Mouse (Mus musculus) c-Kit-positive CD71-positive TER-119-negative erythroid progenitor cells, embryonic 14.5 days (primary cell): ENCODE data around the gene Pepd.

Experiments used
- DNase-seq: peaks from one replicate; pipeline ENCODE4 v3.0.0-alpha.2; 2013; ENCODE audit warnings: low read depth

Pepd gene

GRCm38 (mm10) chr7:35027801-35028420 is 115.7 kb downstream of the Pepd start:
- DNase-seq: no peak

GRCm38 (mm10) chr7:35028559-35028958 is 116.4 kb downstream of the Pepd start:
- no peak for DNase-seq

- no peak for DNase-seq
Observed at GRCm38 (mm10) chr7:35029228-35029627, 117.0 kb downstream of the Pepd start.

GRCm38 (mm10) chr7:35029648-35030047 is 117.5 kb downstream of the Pepd start:
- DNase-seq: no peak

- DNase-seq: no peak
Observed at GRCm38 (mm10) chr7:35030567-35030966, 118.4 kb downstream of the Pepd start.

- no peak for DNase-seq
Observed at GRCm38 (mm10) chr7:35035141-35035553, 123.0 kb downstream of the Pepd start.

GRCm38 (mm10) chr7:35035565-35035964 is 123.4 kb downstream of the Pepd start:
- DNase-seq: no peak

GRCm38 (mm10) chr7:35036266-35036731 is 124.1 kb downstream of the Pepd start:
- DNase-seq: no peak

GRCm38 (mm10) chr7:35037408-35037807 is 125.2 kb downstream of the Pepd start:
- DNase-seq: no peak

- no peak for DNase-seq
Observed at GRCm38 (mm10) chr7:35040176-35040972, 128.2 kb downstream of the Pepd start.

- no peak for DNase-seq
Observed at GRCm38 (mm10) chr7:35041286-35042208, 129.4 kb downstream of the Pepd start.

- no peak for DNase-seq
Observed at GRCm38 (mm10) chr7:35042209-35042554, 130.0 kb downstream of the Pepd start.

GRCm38 (mm10) chr7:35042759-35043217 is 130.6 kb downstream of the Pepd start:
- no peak for DNase-seq

- DNase-seq: no peak
Observed at GRCm38 (mm10) chr7:35043266-35043817, 131.2 kb downstream of the Pepd start.

GRCm38 (mm10) chr7:35044719-35045118 is 132.5 kb downstream of the Pepd start:
- DNase-seq: no peak

- DNase-seq: no peak
Observed at GRCm38 (mm10) chr7:35046091-35046490, 133.9 kb downstream of the Pepd start.

- DNase-seq: no peak
Observed at GRCm38 (mm10) chr7:35050540-35050939, 138.4 kb downstream of the Pepd start.

GRCm38 (mm10) chr7:35053161-35053560 is 141.0 kb downstream of the Pepd start:
- no peak for DNase-seq

- no peak for DNase-seq
Observed at GRCm38 (mm10) chr7:35054286-35054685, 142.1 kb downstream of the Pepd start.

GRCm38 (mm10) chr7:35054977-35055618 is 142.9 kb downstream of the Pepd start:
- DNase-seq: no peak

GRCm38 (mm10) chr7:35055619-35056435 is 143.6 kb downstream of the Pepd start:
- peak; percentile 16 for DNase-seq
